Mouse (Mus musculus): Measurements from ENCODE around the gene Ctsh.

GRCm38 (mm10) chr9:90098934-90099333, 45.0 kb downstream of the Ctsh start:
- TF ChIP-seq CTCF (conservative IDR thresholded peaks at IDR 0.05; ENCODE audit: low read length) (peak; percentile 44), POU5F1 (IDR thresholded peaks at IDR 0.05; ENCODE audit: borderline replicate concordance, low read length) (no peak)
